Mouse (Mus musculus): Measurements from ENCODE around the gene Pirb.
A peak's percentile ranks its signal among the peaks of the same experiment; 100 is the strongest.

The Pirb gene

DNA sequence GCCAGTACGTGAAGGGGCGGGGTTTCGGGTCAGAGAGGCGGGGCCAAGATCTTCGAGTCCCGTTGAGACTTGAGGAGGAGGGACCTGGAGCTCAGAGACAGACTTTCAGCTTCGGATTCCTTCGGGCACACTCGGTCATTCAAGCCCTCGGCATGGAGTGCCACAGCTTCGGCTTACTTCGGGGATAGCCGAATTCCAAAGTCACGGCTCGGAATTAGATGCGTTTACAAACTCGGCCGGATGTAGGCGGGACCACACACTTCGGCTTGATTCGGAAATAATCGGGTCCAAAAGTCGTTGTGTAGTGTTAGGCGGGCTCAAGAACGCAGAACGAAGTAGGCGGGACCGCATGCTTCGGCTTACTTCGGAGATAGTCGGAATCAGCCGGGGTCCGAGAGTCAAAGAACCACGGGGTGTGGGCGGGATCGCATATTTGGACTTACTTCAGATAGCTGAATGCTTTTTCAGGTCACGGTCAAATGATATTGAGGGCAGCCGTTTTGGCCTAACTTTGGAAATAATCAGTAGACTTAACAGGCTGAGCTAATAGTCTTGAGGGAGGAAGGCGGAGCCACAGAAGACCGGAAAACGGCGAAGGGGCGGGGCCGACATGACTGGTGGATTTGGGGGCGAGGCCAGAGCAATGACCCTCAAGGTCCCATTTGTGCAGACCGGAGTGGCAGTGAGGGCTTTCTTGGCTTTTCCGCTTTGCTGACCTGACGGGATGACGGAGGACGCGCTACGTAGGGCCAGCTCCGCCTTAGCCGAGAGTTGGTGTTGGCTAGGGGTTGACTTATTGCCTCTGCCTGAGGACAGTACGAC lies 27.0 kb downstream of the Pirb start, which contains the start of gene Mboat7:
Gene Mboat7, minus strand, starts transcription at position 537 of the 822 bp plus-strand sequence.
- peak; percentile 95 for DNase-seq (ENCODE audit: extremely low spot score, low spot score)

DNA sequence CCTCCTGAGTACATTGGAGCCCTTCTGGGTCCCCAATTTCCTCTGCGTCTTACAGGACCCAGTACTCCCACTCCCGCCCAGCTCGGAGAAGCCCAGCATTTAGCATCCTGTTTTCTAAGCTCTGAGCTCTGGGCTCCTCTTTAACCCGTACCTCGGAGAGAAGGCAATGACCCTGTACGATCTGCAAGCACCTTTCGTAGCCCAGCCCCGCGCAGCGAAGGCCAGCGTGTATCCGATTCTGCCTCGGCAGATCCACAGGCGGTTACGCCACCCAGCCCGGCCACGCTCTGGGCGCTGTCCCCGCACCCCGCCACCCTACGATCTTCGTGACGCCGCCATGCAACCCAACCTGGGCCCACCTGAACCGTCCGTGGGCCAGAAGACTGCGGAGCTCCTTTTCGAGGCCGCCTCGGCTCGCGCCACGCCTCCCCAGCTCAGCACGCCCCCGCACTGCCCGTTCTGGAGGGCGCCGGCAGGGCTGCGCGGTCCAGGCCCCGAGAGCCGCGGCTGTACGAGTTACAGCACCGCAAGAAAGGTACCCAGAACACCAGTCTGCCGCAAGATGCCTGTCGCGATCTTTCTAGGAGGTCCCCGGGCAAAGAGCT lies 27.7 kb downstream of the Pirb start, which contains the start of gene Tsen34:
Gene Tsen34, plus strand, starts transcription at position 482 of the 605 bp plus-strand sequence.
- no peak for DNase-seq (ENCODE audit: extremely low spot score, low spot score)

DNA sequence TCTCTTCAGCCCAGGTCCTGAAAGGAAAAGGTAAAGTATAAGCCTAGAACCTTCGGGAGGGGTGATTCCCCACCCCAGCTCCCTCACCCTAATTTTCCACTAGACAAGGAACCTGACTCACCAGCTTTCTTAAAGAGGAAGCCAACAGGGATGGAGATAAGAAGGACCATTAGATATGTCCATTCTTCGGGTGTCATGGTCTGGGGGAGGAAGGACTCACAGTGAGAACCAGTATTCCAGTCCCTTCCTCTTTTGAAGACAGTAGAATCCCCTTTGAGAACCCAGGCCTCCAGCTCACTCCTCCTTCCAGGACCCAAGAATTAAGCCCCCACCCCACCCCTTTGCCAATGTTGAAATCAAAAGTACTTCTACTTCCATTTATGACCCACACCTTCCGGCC lies 28.3 kb downstream of the Pirb start:
- no peak for DNase-seq (ENCODE audit: extremely low spot score, low spot score)

DNA sequence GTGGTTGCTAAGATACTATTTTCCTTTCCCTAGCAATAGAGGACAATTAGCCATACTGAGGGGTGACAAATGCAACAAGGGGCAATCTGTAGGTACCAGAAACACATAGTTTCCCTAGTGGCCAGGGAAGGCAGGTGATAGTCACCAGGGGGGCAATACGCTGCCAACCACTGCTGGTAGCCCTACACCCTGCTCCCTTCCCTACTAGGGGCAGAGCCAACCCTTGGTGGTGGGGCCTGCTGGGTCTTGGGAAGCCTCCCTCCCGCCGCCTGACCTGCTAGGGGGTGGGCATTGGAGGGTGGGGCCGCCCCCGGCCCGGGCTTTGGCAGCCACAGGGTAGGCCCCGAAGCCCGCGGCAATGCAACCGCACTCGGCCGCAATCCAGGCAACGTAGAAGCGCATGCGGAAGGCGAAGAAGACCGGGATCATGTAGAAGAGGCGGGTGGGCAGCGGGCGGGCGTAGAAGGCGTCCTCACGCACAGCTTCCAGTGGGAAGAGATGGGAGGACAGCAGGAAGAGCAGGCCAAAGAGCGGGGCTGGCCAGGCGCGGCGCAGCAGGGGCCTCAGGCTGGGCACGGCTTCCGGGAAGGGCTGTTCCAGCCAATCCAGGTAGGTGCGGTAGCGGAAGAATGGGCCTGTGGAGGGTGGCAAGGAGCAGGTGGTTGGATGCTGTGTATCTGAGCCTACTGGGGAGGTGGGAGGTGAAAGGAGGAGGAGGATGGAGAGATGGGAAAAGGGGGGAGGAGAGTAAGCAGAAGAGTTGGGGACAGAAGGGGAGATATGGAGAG lies 34.6 kb downstream of the Pirb start:
- no peak for DNase-seq (ENCODE audit: extremely low spot score, low spot score)

DNA sequence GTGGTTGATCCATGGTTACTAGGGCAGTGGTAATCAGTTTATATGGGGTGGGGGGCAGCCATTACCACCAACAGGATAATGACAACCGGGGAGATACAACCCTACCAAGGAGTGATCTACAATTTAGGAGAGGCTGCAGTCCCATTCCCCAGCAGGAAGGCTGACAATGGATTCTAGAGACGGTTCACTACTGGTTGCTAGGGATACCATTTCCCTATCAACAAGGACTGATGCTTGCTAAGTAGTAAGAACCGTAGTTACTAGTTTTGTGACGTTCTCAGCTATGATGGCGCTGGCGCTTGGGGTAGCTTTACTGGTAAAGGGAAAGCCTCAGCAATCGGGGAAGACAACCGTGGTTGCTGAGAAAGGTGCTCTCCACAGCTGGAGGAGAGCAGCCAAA lies 35.5 kb downstream of the Pirb start:
- DNase-seq (ENCODE audit: extremely low spot score, low spot score), result no peak

DNA sequence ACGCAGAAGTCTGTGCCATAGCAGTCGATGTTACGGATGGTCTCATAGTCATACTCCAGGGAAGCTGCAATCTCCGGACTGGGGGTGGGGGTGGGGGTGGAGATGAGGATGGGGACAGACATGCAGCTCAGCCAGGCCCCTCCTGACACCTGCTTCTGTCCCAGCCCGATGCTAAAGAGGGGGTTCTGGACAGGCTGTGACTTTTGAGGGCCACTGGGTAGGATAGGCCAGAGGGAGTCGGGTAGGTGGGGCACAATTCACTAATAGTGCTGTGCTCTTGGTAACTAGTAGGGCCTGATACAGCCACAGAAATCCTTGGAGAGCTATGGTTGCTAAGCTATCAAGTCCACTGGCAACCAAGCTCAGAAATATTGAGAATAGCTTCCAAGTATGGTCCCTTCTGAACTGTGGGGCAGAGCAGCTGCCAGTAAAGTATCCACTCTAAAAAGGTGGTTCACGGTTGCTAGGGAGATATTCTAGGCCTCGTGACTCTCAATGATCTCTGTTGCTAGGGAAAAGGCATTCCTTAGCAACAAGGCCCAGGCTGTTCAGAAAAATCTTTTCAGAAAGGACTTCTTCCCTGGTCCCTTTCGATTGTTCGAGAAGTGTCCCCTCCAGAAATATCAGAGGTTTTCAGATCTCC lies 36.2 kb downstream of the Pirb start:
- DNase-seq (ENCODE audit: extremely low spot score, low spot score), result no peak

DNA sequence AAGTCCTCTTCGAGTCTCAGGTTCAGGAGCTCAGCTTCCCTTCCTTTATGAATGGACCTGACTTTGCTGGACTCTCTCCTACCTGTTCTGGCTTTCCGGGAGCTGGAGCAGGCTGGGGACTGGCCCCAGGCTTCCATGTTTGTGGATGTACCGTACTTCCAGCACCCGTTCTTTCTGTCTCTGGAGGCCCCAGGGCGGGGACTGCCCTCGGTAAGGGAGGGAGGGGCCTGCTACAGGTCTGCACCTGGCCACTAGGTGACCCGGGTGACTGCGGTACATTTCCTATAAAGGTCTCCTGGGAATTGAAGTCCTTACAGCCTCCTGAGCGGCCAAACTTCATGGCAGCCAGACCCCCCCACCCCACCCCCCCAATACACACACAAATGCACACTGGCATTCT lies 42.8 kb downstream of the Pirb start, which contains the start of gene Tmc4:
Gene Tmc4, minus strand, starts transcription at position 212 of the 400 bp plus-strand sequence.
- no peak for DNase-seq (ENCODE audit: extremely low spot score, low spot score)

DNA sequence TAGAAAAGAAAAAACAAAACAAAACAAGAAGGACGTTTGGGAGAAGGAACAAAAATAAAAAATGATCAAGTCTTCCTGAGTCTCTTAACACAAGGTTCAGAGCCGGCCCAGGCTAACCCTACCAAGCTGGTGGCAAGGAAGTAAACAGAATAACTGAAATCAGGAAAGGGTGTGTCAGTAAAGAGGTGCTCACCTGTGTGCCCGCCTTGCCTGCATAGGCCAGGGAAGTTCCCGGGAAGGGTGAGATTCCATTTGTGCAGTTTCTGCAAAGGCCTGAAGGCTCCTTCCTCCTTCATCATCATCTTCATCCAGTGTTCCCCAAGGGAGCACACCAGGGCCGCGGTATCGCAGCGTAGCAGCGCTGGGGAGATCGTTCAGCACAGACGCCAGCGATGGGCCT lies 43.8 kb downstream of the Pirb start:
- no peak for DNase-seq (ENCODE audit: extremely low spot score, low spot score)

DNA sequence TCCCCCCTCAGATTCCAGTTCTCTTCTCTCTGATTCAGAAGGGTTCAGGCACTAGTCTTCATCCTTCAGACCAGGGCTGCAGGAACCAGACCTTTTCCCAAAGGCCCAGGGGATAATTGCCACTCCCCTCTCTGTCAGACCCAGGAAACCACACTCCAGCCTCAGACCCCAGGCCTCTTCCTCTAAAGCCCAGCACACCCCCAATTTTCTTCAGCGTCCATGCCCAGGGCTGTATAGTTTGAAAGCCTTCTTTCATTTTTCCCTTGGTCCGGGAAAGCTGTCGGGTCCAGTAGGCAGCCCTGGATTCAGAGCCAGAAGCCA lies 45.0 kb downstream of the Pirb start:
- DNase-seq (ENCODE audit: extremely low spot score, low spot score), result no peak

DNA sequence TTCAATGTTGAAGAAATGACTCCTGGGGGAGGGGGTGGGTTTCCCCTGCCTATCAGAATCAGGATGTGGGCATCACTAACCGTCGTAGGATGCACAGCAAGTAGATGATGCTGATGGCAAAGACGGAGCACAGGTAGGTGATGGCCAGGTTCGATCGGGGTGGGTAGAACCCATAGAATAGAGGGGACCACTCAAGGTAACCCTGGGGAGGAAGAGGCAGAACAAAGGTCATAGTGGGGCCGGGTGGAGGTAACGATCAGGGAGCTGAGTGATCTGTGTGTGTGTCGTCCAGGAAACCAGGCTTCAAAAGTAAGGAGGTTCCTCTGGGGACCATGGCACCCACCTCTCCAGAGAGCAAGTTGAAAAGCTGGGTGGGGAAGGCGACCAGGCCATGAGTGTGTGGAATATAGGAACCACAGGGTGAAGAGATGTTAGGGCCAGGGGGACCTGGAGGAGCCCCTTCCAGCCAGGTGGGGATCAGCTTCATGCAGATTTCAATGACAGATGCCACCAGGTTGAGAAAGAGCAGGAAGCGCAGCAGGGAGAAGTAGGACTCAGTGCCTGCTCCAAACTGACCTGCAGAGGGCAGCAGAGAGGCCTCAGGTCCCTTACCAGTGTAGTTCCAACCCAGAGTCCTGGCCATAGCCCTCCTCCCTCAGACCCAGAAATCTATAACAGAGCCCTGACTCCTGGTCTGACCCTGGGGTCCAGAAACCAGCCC lies 45.5 kb downstream of the Pirb start:
- DNase-seq (ENCODE audit: extremely low spot score, low spot score), result peak; percentile 77

DNA sequence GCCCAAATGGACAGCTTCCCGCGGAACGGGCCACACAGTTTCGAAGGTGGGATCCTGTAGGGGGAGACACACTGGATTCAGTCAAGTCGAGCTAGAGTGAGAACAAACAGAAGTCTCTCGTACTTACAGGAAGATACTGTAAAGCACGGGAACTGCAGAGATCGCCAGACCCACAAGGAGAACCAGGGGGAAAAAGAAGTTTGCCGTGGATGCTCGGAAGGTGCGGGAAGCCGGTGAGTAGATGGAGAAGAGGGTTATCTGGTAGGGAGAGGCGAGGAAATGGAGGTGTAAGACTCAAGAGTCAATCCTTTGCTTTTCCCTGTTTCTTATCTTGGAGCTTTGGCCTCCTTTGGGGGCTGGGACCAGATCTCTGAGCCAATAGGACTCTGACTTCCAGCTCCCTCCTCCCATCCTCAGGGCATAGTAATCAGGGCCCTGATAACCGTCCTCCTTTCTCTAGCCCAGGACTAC lies 53.2 kb downstream of the Pirb start:
- no peak for DNase-seq (ENCODE audit: extremely low spot score, low spot score)

DNA sequence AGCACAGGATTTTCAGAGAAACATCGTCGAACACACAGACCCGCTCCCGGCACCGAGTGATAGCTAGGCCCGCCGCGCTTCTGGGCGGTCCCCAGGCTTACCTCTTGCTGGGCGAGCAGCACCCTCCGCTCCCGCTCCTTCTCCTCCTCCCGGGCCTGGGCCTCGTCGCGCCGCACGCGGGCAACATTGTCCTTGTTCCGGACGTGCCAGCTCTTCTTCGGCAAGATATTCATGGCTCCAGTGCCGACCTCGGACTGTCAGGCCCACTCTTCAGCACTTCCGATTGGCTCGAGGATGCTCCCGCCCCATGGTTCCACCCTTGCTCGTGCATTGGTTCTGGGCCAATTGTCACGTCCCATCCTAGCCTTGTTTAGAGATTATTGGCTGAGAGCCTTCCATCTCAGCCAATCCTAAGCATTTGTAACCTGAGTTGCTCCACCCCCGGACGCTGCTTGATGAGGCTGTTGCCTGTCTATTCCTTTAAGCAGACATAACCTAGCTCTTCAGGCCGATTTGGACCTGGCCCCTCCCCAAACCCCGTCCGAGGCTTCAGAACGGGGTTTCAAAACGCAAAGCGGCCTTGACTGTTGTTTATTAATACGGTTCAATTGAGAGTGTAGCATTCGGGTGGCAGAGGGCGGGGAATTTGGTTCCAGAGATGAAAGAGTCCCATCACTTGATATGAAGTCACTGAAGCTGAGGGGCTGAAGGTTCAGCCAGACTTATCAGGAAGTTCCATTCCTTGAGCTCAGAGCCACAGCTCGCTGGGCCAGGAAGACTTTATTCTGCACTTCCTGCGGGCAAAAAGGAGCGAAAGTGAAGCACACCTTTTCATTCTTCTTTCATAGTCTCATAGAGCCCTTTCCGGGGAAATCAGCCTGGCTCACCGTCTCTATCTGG lies 54.7 kb downstream of the Pirb start, which contains the start of gene Leng1:
Gene Leng1, minus strand, starts transcription at position 626 of the 900 bp plus-strand sequence.
- DNase-seq (ENCODE audit: extremely low spot score, low spot score), result peak; percentile 89

DNA sequence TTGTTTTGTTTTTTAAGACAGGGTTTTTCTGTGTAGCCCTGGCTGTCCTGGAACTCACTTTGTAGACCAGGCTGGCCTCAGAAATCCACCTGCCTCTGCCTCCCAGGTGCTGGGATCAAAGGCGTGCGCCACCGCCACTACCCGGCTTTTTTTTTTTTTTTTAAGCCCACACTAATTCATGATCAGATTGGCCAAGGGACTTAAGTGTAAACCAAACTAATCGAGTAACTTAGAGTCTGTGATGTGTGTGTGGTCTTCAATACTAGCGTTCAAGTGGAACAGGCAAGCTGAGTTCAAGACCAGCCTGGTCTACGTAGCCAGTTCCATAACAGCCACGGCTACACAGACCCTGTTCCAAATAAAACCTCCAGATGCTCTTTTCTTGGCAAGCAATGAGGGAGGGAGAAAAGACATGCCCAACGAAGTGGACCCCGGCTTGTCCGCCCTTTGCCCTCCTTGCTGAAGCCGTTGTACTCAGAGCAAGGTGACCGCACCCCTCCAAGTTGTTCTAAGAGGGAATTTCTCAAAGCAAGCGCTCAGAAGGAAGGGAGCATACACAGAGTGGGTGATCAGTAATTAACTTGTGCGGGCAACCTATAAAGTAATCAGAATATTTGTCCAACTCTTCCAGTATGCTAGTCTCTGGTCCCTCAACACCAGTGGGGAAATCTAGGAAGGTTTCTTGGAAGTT lies 55.5 kb downstream of the Pirb start:
- DNase-seq (ENCODE audit: extremely low spot score, low spot score), result peak; percentile 52
